In genomic region chr4:116017902-116018746, GRCm38 (mm10) we compare ENCODE assay signal across 8 mouse cellular contexts. TPM values are rescaled to one million over a fixed set of nuclear protein-coding genes. Genes with fewer than 3 reads are reported as not detected.
DNase-seq lines count a peak whose midpoint lies in the region; ATAC-seq lines count a peak whose summit lies in the region.

Gene Faah (minus strand): TSS chr4:116017926.

- H3K4me3 ChIP-seq in midbrain, embryonic 16.5 days (ENCODE audit: low read depth, low read length) = peak within 1 kb of the TSS; percentile 83

- peaks cover 7% of the 10 kb centered on the region for H3K4me1 ChIP-seq in midbrain, embryonic 16.5 days (ENCODE audit: control insufficient read depth, insufficient read depth, low read length)

- H3K27me3 ChIP-seq in midbrain, embryonic 16.5 days (ENCODE audit: control insufficient read depth, insufficient read depth, low read depth, low read length) = peaks cover 15% of the 10 kb centered on the region

- no peaks in the 10 kb centered on the region for H3K36me3 ChIP-seq in midbrain, embryonic 16.5 days (ENCODE audit: control insufficient read depth, insufficient read depth, low read length)

- ATAC-seq in frontal cortex, adult (ENCODE audit: low TSS enrichment) = peak; percentile 7; the same call in 1 of the 2 replicates
- ATAC-seq in midbrain, embryonic 16.5 days = peak; percentile 76

- H3K4me2 ChIP-seq in midbrain, embryonic 16.5 days (ENCODE audit: low read length) = peak within 1 kb of the TSS; percentile 85

- no peaks in the 10 kb centered on the region for H3K9me3 ChIP-seq in midbrain, embryonic 16.5 days (replicated peaks; ENCODE audit: control insufficient read depth, low read length, poor library complexity, severe bottlenecking)

- DNase-seq in frontal cortex, postnatal 25 days (ENCODE audit: low spot score in 2 of 2) = no peak
- DNase-seq in urinary bladder, adult 2 months (ENCODE audit: low spot score) = no peak
- no peak for DNase-seq in urinary bladder, postnatal 14 days (ENCODE audit: low spot score)
- DNase-seq in layer of hippocampus, postnatal 14 days (ENCODE audit: low spot score in 2 of 2) = no peak
- no peak for DNase-seq in right cerebral cortex, postnatal 10 days (ENCODE audit: low spot score in 2 of 2)
- DNase-seq in retina, embryonic 14.5 days (ENCODE audit: low spot score) = no peak

- H3K9ac ChIP-seq in midbrain, embryonic 16.5 days (ENCODE audit: low read depth, low read length) = peak within 1 kb of the TSS; percentile 89

- H3K27ac ChIP-seq in midbrain, embryonic 16.5 days (ENCODE audit: low read length) = peak within 1 kb of the TSS; percentile 76

- WGBS in midbrain, embryonic 16.5 days = 8% methylated on average over 18 of the region's 18 CpGs

RNA-seq across cellular contexts. Expression of gene Faah, which starts in this region (rescaled TPM):
- 11.9 and 14.2 TPM in 2 replicates for polyA plus RNA-seq in urinary bladder, adult 2 months (2012; rRNA removed)
- 100 to 1,000 TPM; 123 to 126 TPM for total RNA-seq in layer of hippocampus, postnatal 14 days (2021)
- 25.9 and 27.3 TPM in 2 replicates for polyA plus RNA-seq in midbrain, embryonic 16.5 days (2015; fragmentation: Nextera tagmentation; extraction: Ambion mirVana)
